Mouse (Mus musculus): ENCODE measurements around the gene P3h1.

DNA sequence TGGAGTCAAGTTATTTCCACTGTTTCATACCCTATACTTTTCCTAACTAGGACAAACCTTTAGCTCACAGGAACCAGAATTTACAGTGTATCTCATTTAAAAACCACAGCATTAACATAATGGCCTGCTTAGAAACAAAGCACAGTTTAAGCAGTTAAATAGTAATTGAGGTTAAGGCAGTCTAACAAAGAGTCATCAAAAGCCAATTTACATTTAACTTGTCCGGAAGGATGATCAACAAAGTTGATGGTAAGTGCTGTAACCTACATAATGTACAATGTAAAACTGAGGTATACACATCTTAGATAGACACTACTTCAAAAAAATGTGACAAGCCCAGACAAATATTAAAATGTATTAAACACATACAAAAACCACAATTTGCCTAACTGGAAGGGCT is 59.2 kb downstream of the P3h1 start:
- TF ChIP-seq POLR2A (IDR thresholded peaks at IDR 0.05; ENCODE audit: insufficient read length, low read depth) (no peak), USF1 (IDR thresholded peaks at IDR 0.05; ENCODE audit: low read depth) (no peak), MAX (IDR thresholded peaks at IDR 0.05; ENCODE audit: low read depth) (no peak), CEBPB (IDR thresholded peaks at IDR 0.05; ENCODE audit: insufficient read depth, poor library complexity, severe bottlenecking) (no peak), TCF12 (IDR thresholded peaks at IDR 0.05; ENCODE audit: insufficient read depth, poor library complexity, severe bottlenecking) (no peak), MYOD1 (IDR thresholded peaks at IDR 0.05; ENCODE audit: control insufficient read depth in 1 of 3, insufficient read length in 2 of 3, low read depth in 2 of 3) (no peak)

Measured in myocyte (in vitro differentiated cells).